Mouse (Mus musculus) frontal cortex, adult 2 months (tissue): ENCODE data around the gene Ripk1. TPM values are rescaled to one million over a fixed set of nuclear protein-coding genes. Genes with fewer than 3 reads are reported as not detected.
"Not testable (repeated sequence)": the region's sequence is repeated elsewhere in the genome, so short reads cannot be mapped to it uniquely, and the experiment has no call there.

Source experiments
- DNase-seq, 2 experiments: peaks; one replicate each; pipeline ENCODE4 v3.0.0; 2022; ENCODE audit warnings: low spot score in 1 of 2; ENCODE audit errors: extremely low spot score in 1 of 2
- polyA plus RNA-seq: library from polyadenylated mRNA; depleted of rRNA; stranded (reverse); fragments of >200 nt; gene quantifications from 2 replicates; pipeline ENCODE4 v1.2.3, GENCODE M21; 2012; rRNA removed

The Ripk1 gene
- polyA plus RNA-seq, 1 experiment, result 4.5 TPM

- DNase-seq, result not testable (repeated sequence)
Measured at GRCm38 (mm10) chr13:34074441-34074840, 72.3 kb downstream of the Ripk1 start.

GRCm38 (mm10) chr13:34075893-34076292, 73.7 kb downstream of the Ripk1 start:
- DNase-seq, result not testable (repeated sequence)

- DNase-seq, result peak; percentile 46 to 69
Measured at GRCm38 (mm10) chr13:34076561-34077491, 74.7 kb downstream of the Ripk1 start.

DNA sequence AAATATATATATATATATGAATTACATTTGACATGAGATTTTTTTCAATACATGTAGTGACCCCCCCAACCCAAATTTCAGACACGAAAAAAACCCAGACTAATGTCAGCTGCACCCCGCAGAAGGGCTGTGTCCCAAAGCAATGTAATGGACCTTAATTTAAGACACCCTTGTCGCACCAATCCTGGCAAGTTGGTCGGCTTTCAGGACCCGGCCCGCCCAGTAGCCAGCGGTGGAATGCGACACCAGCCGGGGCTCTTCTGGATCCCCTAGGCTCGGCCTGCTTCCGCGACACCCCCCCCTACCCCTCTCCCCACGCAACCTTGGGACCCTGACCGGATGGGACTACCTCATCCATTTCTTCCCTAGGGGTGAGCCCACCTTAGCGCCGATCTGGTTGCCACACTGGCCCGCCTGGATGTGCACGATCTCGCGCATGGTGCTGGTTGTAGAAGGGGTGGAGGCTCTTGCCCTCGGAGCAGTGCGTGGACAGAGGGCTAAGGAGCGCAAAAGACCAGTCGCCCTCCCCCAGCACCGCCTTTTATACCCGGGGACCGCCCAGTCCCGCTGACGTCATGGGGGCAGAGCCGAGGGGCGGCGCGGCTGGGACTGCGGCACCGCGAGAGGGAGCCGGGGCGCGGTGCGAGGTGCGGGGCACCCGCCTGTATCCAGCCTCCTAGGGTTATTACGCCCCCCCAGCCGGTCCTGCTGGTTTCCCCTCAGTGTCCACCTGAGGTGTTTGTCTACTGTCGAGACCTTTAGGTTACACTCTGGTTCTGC, 75.5 kb downstream of the Ripk1 start, which contains the start of gene Tubb2a:
Gene Tubb2a (minus strand): TSS at position 516 of the 780 bp plus-strand sequence.
- DNase-seq, result peak; percentile 75 to 94

DNA sequence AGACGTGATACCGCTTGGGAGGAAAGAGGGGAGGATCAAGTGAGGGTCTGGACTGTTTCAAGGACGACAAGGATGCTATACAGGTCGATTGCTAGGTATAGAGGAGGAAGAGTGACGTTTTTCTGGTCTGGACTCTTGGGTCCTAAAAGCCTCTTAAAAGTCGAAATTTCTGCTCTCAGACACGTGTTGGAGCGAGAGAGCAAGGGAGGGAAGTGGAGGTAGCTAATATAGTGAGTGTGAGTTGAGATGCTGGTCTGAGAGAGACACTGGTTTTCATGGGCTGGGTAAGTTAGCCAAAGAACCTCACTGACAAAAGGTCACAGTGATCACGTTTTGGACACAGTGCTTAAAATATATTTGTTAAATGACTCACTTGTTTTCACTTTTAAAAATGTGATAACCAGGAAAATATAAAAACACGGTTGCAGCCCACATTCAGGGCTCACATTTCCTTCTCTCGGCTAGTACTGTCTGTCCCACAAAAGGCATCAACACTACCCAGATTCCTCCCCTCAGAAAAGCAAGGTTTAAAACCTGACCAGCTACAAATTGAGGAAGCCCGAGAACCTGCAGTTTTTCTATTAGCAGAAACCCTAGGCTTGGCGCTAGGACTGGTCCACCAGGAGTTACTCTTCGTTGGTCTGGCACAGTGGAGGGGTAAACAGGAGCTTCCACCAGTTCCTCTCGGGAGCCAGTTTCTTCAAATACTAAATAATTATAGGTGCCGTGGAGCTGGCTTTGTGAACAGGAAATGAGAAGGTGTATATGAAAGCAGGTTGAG, 76.5 kb downstream of the Ripk1 start:
- DNase-seq, result no peak

- DNase-seq, result no peak
Measured at GRCm38 (mm10) chr13:34079801-34080200, 77.6 kb downstream of the Ripk1 start.

- no peak for DNase-seq
Measured at GRCm38 (mm10) chr13:34081926-34082325, 79.8 kb downstream of the Ripk1 start.

- no peak for DNase-seq
Measured at GRCm38 (mm10) chr13:34084026-34084750, 82.0 kb downstream of the Ripk1 start.

Other genes starting within 250 kb of the Ripk1 start
- gene Serpinb6e, start 159.0 kb upstream of the Ripk1 start, polyA plus RNA-seq, result 0.08 and 0.12 TPM in 2 replicates
- 0.10 and 0.69 TPM in 2 replicates for gene Serpinb6c, start 96.7 kb upstream of the Ripk1 start, polyA plus RNA-seq
- 8.4 and 9.9 TPM in 2 replicates for gene Nqo2, start 37.7 kb upstream of the Ripk1 start, polyA plus RNA-seq
- gene Serpinb6a, start 431 bp downstream of the Ripk1 start, polyA plus RNA-seq, result 44.8 and 45.7 TPM in 2 replicates
- gene Bphl, start 35.2 kb downstream of the Ripk1 start, polyA plus RNA-seq, result 47.1 and 56.5 TPM in 2 replicates
- 1,752 and 1,773 TPM in 2 replicates for gene Tubb2a, start 75.6 kb downstream of the Ripk1 start, polyA plus RNA-seq
- 387 and 426 TPM in 2 replicates for gene Tubb2b, start 128.1 kb downstream of the Ripk1 start, polyA plus RNA-seq
- 47.9 and 61.2 TPM in 2 replicates for gene Psmg4, start 160.6 kb downstream of the Ripk1 start, polyA plus RNA-seq